Comparison of ENCODE assay signal across 13 mouse cellular contexts in genomic region chr15:95487961-95488360, GRCm38 (mm10). TPM values are rescaled to one million over a fixed set of nuclear protein-coding genes. Genes with fewer than 3 reads are reported as not detected.
DNase-seq lines count a peak whose midpoint lies in the region; ATAC-seq lines count a peak whose summit lies in the region.
"Had no signal": no experiment of that assay in that cellular context is flagged by ENCODE, and none has a peak within 500 bp of the region (broad histone marks: within the 10 kb centered on the region; RNA-seq: fewer than 3 reads in every experiment).

No protein-coding gene starts in this region.

- DNase-seq in layer of hippocampus, adult 11-12 months (ENCODE audit: low spot score): peak; percentile 75
- DNase-seq in layer of hippocampus, postnatal 25 days (ENCODE audit: extremely low spot score in 1 of 2, low spot score in 1 of 2): no peak
- peak; percentile 84 to 87 for DNase-seq in frontal cortex, adult 2 months (ENCODE audit: extremely low spot score in 1 of 2, low spot score in 1 of 2)
- peak; percentile 36 to 88 for DNase-seq in left cerebral cortex, adult 8-10 months (ENCODE audit: low spot score in 2 of 2)
- peak; percentile 97 for DNase-seq in telencephalon, adult 2 months (ENCODE audit: low read depth, low spot score)
- DNase-seq in retina, postnatal 1 day: no peak
- DNase-seq: B cell, adult 2 months; thymus, adult 18-20 months had no signal

- ATAC-seq in activated CD4-positive, CD25-positive, alpha-beta regulatory T cell, adult 4 months: no peak
- no peak for ATAC-seq in inflammation-experienced regulatory T-cells, adult 6 months
- ATAC-seq: lung, postnatal 0 days; midbrain, embryonic 13.5 days had no signal

RNA-seq across cellular contexts. Expression of gene Nell2, which starts 40.4 kb away (rescaled TPM):
- 100 to 1,000 TPM; 808 to 815 TPM for total RNA-seq in layer of hippocampus, postnatal 25 days (2021)
- polyA plus RNA-seq in frontal cortex, adult 2 months (2012; rRNA removed): 243 and 292 TPM in 2 replicates
- total RNA-seq in left cerebral cortex, adult 8-10 months (2022): 100 to 1,000 TPM; 430 to 462 (median 446) TPM
- polyA plus RNA-seq in activated CD4-positive, CD25-positive, alpha-beta regulatory T cell, adult 4 months (2017; shearing (Covaris generic)): not detected
- not detected for polyA plus RNA-seq in inflammation-experienced regulatory T-cells, adult 6 months (2017; shearing (Covaris generic))
- total RNA-seq: hematopoietic stem cell, adult 5-6 weeks had no signal

Comparison
In these comparisons a context has a peak if more than half of its experiments do, and no peak if none do; other contexts are left out.
1. DNase-seq: peak in layer of hippocampus, adult 11-12 months (single experiment), frontal cortex, adult 2 months (2 of 2), left cerebral cortex, adult 8-10 months (2 of 2) and telencephalon, adult 2 months (single experiment); none in layer of hippocampus, postnatal 25 days (0 of 2) and retina, postnatal 1 day (single experiment).
2. RNA of gene Nell2, which starts 40.4 kb away (polyA plus RNA-seq): 243 to 292 TPM in frontal cortex, adult 2 months; not detected in activated CD4-positive, CD25-positive, alpha-beta regulatory T cell, adult 4 months and not detected in inflammation-experienced regulatory T-cells, adult 6 months; every median in the first group is over 100 times any median in the second.